Mouse (Mus musculus) kidney, adult 11 months (tissue): Measurements from ENCODE around the gene Npff.

ENCODE experiments used
- DNase-seq: peaks from one replicate; pipeline ENCODE4 v3.0.0; 2022

Gene Npff

DNA sequence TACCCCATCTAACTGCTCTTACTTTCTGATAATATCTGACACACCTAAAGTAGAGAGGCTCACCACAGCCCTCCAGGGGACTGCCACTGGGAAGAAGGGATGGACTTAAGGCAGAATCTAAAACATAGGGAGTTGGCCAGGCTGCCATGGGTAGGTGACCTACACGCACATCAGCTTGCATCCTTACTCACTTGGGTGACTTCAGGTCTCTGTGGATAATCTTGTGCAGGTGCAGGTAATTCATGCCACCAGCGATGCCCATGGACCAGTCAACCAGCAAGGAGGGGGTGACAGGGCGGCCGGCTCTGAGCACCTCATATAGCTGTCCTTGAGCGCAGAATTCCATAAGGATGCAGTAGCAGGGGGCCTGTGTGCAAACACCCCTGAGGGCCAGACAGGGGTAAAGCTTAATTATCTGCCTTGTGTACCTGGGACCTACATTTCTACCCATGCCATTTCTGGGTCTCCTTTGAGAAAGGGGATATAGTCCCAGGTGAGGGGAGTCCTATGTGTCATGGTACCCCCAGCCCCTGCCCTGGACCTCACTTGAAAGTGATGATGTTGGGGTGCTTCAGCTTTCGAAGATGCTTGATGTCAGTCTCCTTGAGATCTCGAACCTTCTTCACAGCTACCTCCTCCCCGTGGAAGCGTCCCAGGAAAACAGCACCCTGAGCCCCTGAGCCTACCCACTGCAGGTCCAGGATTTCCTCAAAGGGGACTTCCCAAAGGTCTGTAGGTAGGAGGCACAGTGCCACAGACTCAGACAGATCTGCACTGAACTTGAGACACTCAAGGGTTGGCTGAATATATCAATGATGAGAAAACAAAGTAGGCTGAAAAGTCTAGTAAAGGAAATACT is 20.6 kb downstream of the Npff start:
- no peak for DNase-seq

GRCm38 (mm10) chr15:102503447-102503846 is 21.3 kb downstream of the Npff start, which contains the start of gene Gm10337:
Gene Gm10337 (plus strand): TSS chr15:102503722.
- DNase-seq: no peak

GRCm38 (mm10) chr15:102502254-102502840 is 22.4 kb downstream of the Npff start:
- DNase-seq: no peak

DNA sequence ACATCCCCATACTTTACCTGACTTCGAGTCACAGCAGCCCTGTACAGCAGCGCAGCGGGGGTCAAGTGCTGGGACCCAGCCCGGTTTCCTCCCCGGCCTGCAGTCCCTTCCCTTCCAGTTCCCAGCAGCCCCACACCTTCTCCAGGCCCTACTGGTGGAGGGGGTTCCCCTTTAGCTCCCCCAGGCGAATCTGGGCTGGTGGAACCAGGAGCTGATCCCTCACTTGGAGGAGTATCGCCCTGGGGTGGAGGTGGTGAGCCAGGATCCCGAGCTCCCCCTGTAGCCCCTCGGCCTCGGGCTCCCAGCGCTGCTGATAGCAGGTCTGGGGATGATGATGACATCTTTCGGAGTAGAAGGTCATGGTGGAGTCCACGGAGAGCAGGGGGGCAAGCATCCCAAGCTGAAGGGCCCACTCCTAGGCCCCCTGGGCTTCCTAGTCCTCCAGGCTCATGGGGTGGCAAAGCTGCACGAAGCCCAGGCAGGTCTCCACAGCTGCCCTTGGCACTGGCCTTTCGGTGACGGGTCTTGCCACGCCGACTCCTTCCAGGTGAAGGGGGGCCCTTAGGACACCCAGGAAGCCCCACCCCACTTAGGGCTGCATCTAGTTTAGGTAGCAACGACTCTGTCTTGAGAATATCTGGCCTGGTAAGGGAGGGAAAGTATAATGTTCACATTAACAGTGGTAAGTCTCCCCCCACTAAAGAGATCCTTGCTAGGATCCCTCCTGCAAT is 23.5 kb downstream of the Npff start:
- no peak for DNase-seq

GRCm38 (mm10) chr15:102500479-102500878 is 24.3 kb downstream of the Npff start:
- no peak for DNase-seq

DNA sequence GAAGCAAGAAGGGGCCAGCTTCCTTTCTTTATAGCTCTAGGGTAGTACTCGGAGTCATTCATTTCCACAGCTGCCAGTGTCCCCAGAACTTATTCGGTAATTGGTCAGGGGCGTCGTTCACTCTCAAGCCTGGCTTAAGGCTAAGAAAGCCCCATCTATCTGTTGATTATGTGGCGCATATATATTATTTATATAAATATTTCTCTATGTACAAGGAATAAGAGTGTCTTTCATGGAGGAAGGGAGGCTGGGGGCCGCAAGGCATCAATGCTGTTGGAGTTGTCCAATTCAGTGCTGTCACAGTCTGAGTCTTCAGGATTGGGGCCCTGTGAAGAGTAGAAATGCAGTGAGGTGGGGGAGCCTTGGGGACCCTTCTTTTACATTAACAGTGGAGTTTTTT is 24.9 kb downstream of the Npff start:
- DNase-seq: no peak

DNA sequence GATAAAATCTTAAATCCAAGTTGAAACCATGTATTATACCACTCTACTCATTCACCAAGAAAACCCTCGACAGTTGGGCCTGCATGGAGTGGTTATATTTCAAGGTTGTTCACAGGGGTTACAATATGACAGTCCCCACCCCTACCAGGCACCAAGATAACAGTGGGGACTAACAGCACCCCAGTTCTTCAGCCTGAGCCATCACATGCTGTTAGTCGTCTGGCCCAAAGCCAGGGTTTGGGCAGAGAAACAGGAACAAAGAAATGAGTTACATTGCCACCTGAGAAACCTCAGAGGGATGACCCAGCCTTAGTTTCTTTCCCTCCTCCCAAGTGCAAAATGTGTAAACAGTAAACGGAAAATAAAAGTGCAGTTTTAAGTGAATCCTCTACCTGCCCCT is 25.4 kb downstream of the Npff start:
- no peak for DNase-seq

DNA sequence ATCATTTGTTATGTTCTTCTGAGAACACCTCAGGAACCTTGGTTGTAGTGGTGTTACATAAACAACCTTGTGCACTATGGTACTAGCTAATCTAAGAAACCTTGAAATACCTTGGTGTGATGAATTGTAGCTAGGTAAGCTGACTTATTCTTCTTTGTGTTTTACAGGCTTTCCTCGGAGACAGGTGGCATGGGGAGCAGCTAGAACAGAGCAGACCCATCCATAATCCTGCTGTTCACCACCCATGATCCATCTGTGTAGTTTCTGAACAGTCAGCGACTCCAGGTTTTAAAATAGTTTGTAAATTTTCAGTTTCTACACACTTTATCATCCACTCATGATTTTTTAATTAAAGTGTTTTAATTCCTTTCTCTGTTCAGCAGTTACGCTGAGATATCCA is 26.4 kb downstream of the Npff start:
- no peak for DNase-seq

GRCm38 (mm10) chr15:102487664-102488063 is 37.1 kb downstream of the Npff start:
- DNase-seq: no peak

GRCm38 (mm10) chr15:102485853-102486252 is 38.9 kb downstream of the Npff start:
- DNase-seq: no peak

DNA sequence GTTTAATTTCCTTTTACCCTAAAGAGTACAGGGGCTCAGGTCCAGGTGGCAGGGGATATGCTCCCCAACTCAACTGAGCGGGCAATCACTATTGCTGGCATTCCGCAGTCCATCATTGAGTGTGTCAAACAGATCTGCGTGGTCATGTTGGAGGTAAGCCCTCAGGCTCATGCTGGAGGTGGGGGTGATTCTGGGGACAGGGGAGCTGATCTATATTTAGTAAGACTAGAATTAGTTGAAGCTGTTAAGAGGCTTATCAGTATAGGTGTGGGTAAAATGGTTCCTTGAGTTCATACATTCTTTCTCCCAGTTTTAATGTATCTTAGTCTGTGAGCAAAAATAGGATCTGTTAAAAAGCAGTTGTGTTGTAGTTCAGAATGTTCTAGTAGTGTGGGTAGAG is 41.6 kb downstream of the Npff start:
- no peak for DNase-seq

- DNase-seq: no peak
These were observed 50.2 kb downstream of the Npff start for GRCm38 (mm10) chr15:102474520-102474919.
